Mouse (Mus musculus): ENCODE measurements around the gene Sptssa.
"Not testable (repeated sequence)": the region's sequence is repeated elsewhere in the genome, so short reads cannot be mapped to it uniquely, and the experiment has no call there.

The Sptssa gene

GRCm38 (mm10) chr12:54656396-54657171 is at the start of gene Sptssa:
Gene Sptssa (minus strand): TSS chr12:54656573.
- DNase-seq, result peak; percentile 95

- no peak for DNase-seq
Observed at GRCm38 (mm10) chr12:54699394-54699793, 43.0 kb upstream of the Sptssa start.

- no peak for DNase-seq
Observed at GRCm38 (mm10) chr12:54697791-54698250, 41.4 kb upstream of the Sptssa start.

- no peak for DNase-seq
Observed at GRCm38 (mm10) chr12:54697003-54697597, 40.7 kb upstream of the Sptssa start.

- DNase-seq, result peak; percentile 96
Observed at GRCm38 (mm10) chr12:54696242-54697002, 40.0 kb upstream of the Sptssa start.

- peak; percentile 97 for DNase-seq
Observed at GRCm38 (mm10) chr12:54695511-54696241, 39.3 kb upstream of the Sptssa start, which contains the start of gene Eapp. Gene Eapp (minus strand): TSS chr12:54695897.

- DNase-seq, result no peak
Observed at GRCm38 (mm10) chr12:54694847-54695510, 38.6 kb upstream of the Sptssa start.

GRCm38 (mm10) chr12:54689082-54689481 is 32.7 kb upstream of the Sptssa start:
- no peak for DNase-seq

- DNase-seq, result no peak
Observed at GRCm38 (mm10) chr12:54683182-54683581, 26.8 kb upstream of the Sptssa start.

- no peak for DNase-seq
Observed at GRCm38 (mm10) chr12:54676709-54677108, 20.3 kb upstream of the Sptssa start.

GRCm38 (mm10) chr12:54675396-54675795 is 19.0 kb upstream of the Sptssa start:
- DNase-seq, result no peak

- no peak for DNase-seq
Observed at GRCm38 (mm10) chr12:54671262-54671661, 14.9 kb upstream of the Sptssa start.

GRCm38 (mm10) chr12:54668141-54668540 is 11.8 kb upstream of the Sptssa start:
- no peak for DNase-seq

- DNase-seq, result no peak
Observed at GRCm38 (mm10) chr12:54665526-54665925, 9.2 kb upstream of the Sptssa start.

GRCm38 (mm10) chr12:54661470-54661869 is 5.1 kb upstream of the Sptssa start:
- not testable (repeated sequence) for DNase-seq

- no peak for DNase-seq
Observed at GRCm38 (mm10) chr12:54659901-54660300, 3.5 kb upstream of the Sptssa start.

- DNase-seq, result no peak
Observed at GRCm38 (mm10) chr12:54658425-54659092, 2.2 kb upstream of the Sptssa start.

GRCm38 (mm10) chr12:54657951-54658350 is 1.6 kb upstream of the Sptssa start:
- DNase-seq, result no peak

- DNase-seq, result no peak
Observed at GRCm38 (mm10) chr12:54657226-54657625, 853 bp upstream of the Sptssa start.

- no peak for DNase-seq
Observed at GRCm38 (mm10) chr12:54656039-54656395, 356 bp downstream of the Sptssa start.

GRCm38 (mm10) chr12:54655292-54656038 is 908 bp downstream of the Sptssa start:
- no peak for DNase-seq

Data from layer of hippocampus, adult 9-11 months (tissue).